Mouse (Mus musculus) bone marrow macrophage, adult 2 months (primary cell): Measurements from ENCODE around the gene Sgcg. TPM values are rescaled to one million over a fixed set of nuclear protein-coding genes. Genes with fewer than 3 reads are reported as not detected.

Source experiments
- H3K27ac ChIP-seq: 2 replicates; pipeline ENCODE4 v1.5.1; 2012; ENCODE audit warnings: low read depth, low read length; ENCODE audit not compliant: insufficient read depth
- H3K4me1 ChIP-seq: 2 replicates; pipeline ENCODE4 v1.6.1; 2012; ENCODE audit warnings: low read length; ENCODE audit not compliant: control insufficient read depth, insufficient read depth
- H3K4me3 ChIP-seq: 2 replicates; pipeline ENCODE4 v1.5.1; 2012; ENCODE audit warnings: mild to moderate bottlenecking, low read length, moderate library complexity; ENCODE audit not compliant: insufficient read depth
- CTCF ChIP-seq: IDR thresholded peaks from 2 replicates; pipeline ENCODE4 v1.5.1; 2012; ENCODE audit warnings: low read depth, mild to moderate bottlenecking, low read length, moderate library complexity
- POLR2A ChIP-seq: IDR thresholded peaks from 2 replicates; pipeline ENCODE4 v1.6.1; 2012; ENCODE audit warnings: mild to moderate bottlenecking, low read depth, low read length, borderline replicate concordance
- polyA plus RNA-seq: library from polyadenylated mRNA; stranded (reverse); fragments of >200 nt; gene quantifications from 2 replicates; pipeline ENCODE4 v1.2.4, GENCODE M21; 2012; ENCODE audit not compliant: missing spikeins, insufficient read depth, insufficient read length

The Sgcg gene
- polyA plus RNA-seq, result not detected in 2 replicates

GRCm38 (mm10) chr14:61258352-61258751, at the start of gene Sgcg:
Gene Sgcg (minus strand): TSS chr14:61258490.
- no peak within 1 kb of the TSS for H3K4me3 ChIP-seq
- H3K4me1 ChIP-seq, result no peaks in the 10 kb centered on the region
- no peak for TF ChIP-seq POLR2A
- TF ChIP-seq CTCF, result no peak
- H3K27ac ChIP-seq, result no peak within 1 kb of the TSS

- no peak for TF ChIP-seq CTCF
- no peak for TF ChIP-seq POLR2A
- H3K4me3 ChIP-seq, result no peak overlapping the region
- H3K4me1 ChIP-seq, result peaks cover 19% of the 10 kb centered on the region
- no peak overlapping the region for H3K27ac ChIP-seq
Measured at GRCm38 (mm10) chr14:61303969-61304609, 45.8 kb upstream of the Sgcg start.

GRCm38 (mm10) chr14:61302428-61302827, 44.1 kb upstream of the Sgcg start:
- peaks cover 15% of the 10 kb centered on the region for H3K4me1 ChIP-seq
- H3K27ac ChIP-seq, result no peak overlapping the region
- no peak overlapping the region for H3K4me3 ChIP-seq
- TF ChIP-seq POLR2A, result no peak
- no peak for TF ChIP-seq CTCF

- Histone ChIP-seq H3K4me1 (peaks cover 15% of the 10 kb centered on the region), H3K27ac (no peak overlapping the region), H3K4me3 (no peak overlapping the region)
- no peak for TF ChIP-seq POLR2A
Measured at GRCm38 (mm10) chr14:61301323-61301722, 43.0 kb upstream of the Sgcg start.

GRCm38 (mm10) chr14:61299810-61300209, 41.5 kb upstream of the Sgcg start:
- H3K4me1 ChIP-seq, result peaks cover 15% of the 10 kb centered on the region
- TF ChIP-seq CTCF (no peak), POLR2A (no peak)
- H3K27ac ChIP-seq, result no peak overlapping the region
- no peak overlapping the region for H3K4me3 ChIP-seq

- 0 out of 2 replicates have a peak, but pooled peaks cover 2% of the 10 kb centered on the region for H3K4me1 ChIP-seq
- no peak for TF ChIP-seq POLR2A
- H3K4me3 ChIP-seq, result no peak overlapping the region
- H3K27ac ChIP-seq, result no peak overlapping the region
Measured at GRCm38 (mm10) chr14:61294738-61295079, 36.4 kb upstream of the Sgcg start.

GRCm38 (mm10) chr14:61293884-61294737, 35.8 kb upstream of the Sgcg start:
- H3K4me1 ChIP-seq, result peaks cover 3% of the 10 kb centered on the region
- no peak overlapping the region for H3K27ac ChIP-seq
- TF ChIP-seq CTCF (peak; percentile 69), POLR2A (no peak)
- H3K4me3 ChIP-seq, result no peak overlapping the region

GRCm38 (mm10) chr14:61290664-61291063, 32.4 kb upstream of the Sgcg start:
- Histone ChIP-seq H3K27ac (no peak overlapping the region), H3K4me3 (no peak overlapping the region), H3K4me1 (peaks cover 9% of the 10 kb centered on the region)

GRCm38 (mm10) chr14:61288606-61289286, 30.5 kb upstream of the Sgcg start:
- H3K4me3 ChIP-seq, result peak overlapping the region; percentile 44
- H3K4me1 ChIP-seq, result peaks cover 9% of the 10 kb centered on the region
- TF ChIP-seq CTCF (no peak), POLR2A (no peak)
- H3K27ac ChIP-seq, result no peak overlapping the region

More at GRCm38 (mm10) chr14:61290664-61291063, 32.4 kb upstream of the Sgcg start:
- TF ChIP-seq POLR2A (no peak), CTCF (no peak)

- Histone ChIP-seq H3K4me3 (no peak overlapping the region), H3K27ac (no peak overlapping the region), H3K4me1 (peaks cover 5% of the 10 kb centered on the region)
- TF ChIP-seq POLR2A (no peak), CTCF (no peak)
Measured at GRCm38 (mm10) chr14:61278676-61279300, 20.5 kb upstream of the Sgcg start.
